Mouse (Mus musculus): Measurements from ENCODE around the gene Hcfc2. TPM values are rescaled to one million over a fixed set of nuclear protein-coding genes. Genes with fewer than 3 reads are reported as not detected.

The Hcfc2 gene
- polyA plus RNA-seq, 1 experiment from 2014 or later, result 18.9 TPM

GRCm38 (mm10) chr10:82697305-82697898 is 1.4 kb downstream of the Hcfc2 start:
- no peak overlapping the region for H3K9ac ChIP-seq (ENCODE audit: low read depth, low read length)
- H3K4me3 ChIP-seq (ENCODE audit: low read depth, low read length), result no peak overlapping the region
- ATAC-seq, result no peak
- no peaks in the 10 kb centered on the region for H3K27me3 ChIP-seq (replicated peaks; ENCODE audit: control insufficient read depth, insufficient read depth, low read length)
- WGBS, result 70% methylated on average over 3 of the region's 3 CpGs
- H3K4me2 ChIP-seq (replicated peaks; ENCODE audit: low read depth), result no peak overlapping the region
- H3K36me3 ChIP-seq (ENCODE audit: control insufficient read depth, insufficient read depth), result 0 out of 2 replicates have a peak, but pooled peaks cover 3% of the 10 kb centered on the region
- H3K27ac ChIP-seq (ENCODE audit: low read depth, low read length), result no peak overlapping the region
- H3K4me1 ChIP-seq (replicated peaks; ENCODE audit: control insufficient read depth, insufficient read depth, low read length), result 0 out of 2 replicates have a peak, but pooled peaks cover 2% of the 10 kb centered on the region
- no peaks in the 10 kb centered on the region for H3K9me3 ChIP-seq (ENCODE audit: control insufficient read depth)
- TF ChIP-seq CTCF (IDR thresholded peaks at IDR 0.05; ENCODE audit: low read depth), result no peak

GRCm38 (mm10) chr10:82698712-82699261 is 2.8 kb downstream of the Hcfc2 start:
- H3K27me3 ChIP-seq (replicated peaks; ENCODE audit: control insufficient read depth, insufficient read depth, low read length), result no peaks in the 10 kb centered on the region
- peak overlapping the region; percentile 100 for H3K4me3 ChIP-seq (ENCODE audit: low read depth, low read length)
- no peaks in the 10 kb centered on the region for H3K9me3 ChIP-seq (ENCODE audit: control insufficient read depth)
- H3K9ac ChIP-seq (ENCODE audit: low read depth, low read length), result peak overlapping the region; percentile 80
- 0 out of 2 replicates have a peak, but pooled peaks cover 2% of the 10 kb centered on the region for H3K4me1 ChIP-seq (replicated peaks; ENCODE audit: control insufficient read depth, insufficient read depth, low read length)
- under 1% methylated on average over 34 of the region's 42 CpGs for WGBS
- no peak for TF ChIP-seq CTCF (IDR thresholded peaks at IDR 0.05; ENCODE audit: low read depth)
- 0 out of 2 replicates have a peak, but pooled peaks cover 3% of the 10 kb centered on the region for H3K36me3 ChIP-seq (ENCODE audit: control insufficient read depth, insufficient read depth)
- H3K27ac ChIP-seq (ENCODE audit: low read depth, low read length), result peak overlapping the region; percentile 50
- ATAC-seq, result peak; percentile 95
- H3K4me2 ChIP-seq (replicated peaks; ENCODE audit: low read depth), result peak overlapping the region; percentile 75

GRCm38 (mm10) chr10:82699296-82699941 is 3.5 kb downstream of the Hcfc2 start:
- no peaks in the 10 kb centered on the region for H3K27me3 ChIP-seq (replicated peaks; ENCODE audit: control insufficient read depth, insufficient read depth, low read length)
- H3K4me1 ChIP-seq (replicated peaks; ENCODE audit: control insufficient read depth, insufficient read depth, low read length), result 0 out of 2 replicates have a peak, but pooled peaks cover 2% of the 10 kb centered on the region
- TF ChIP-seq CTCF (IDR thresholded peaks at IDR 0.05; ENCODE audit: low read depth), result no peak; the same call in 1 of the 2 replicates
- H3K27ac ChIP-seq (ENCODE audit: low read depth, low read length), result peak overlapping the region; percentile 50
- H3K36me3 ChIP-seq (ENCODE audit: control insufficient read depth, insufficient read depth), result 0 out of 2 replicates have a peak, but pooled peaks cover 3% of the 10 kb centered on the region
- no peaks in the 10 kb centered on the region for H3K9me3 ChIP-seq (ENCODE audit: control insufficient read depth)
- peak overlapping the region; percentile 100 for H3K4me3 ChIP-seq (ENCODE audit: low read depth, low read length)
- H3K4me2 ChIP-seq (replicated peaks; ENCODE audit: low read depth), result peak overlapping the region; percentile 75
- peak; percentile 62 for ATAC-seq
- WGBS, result under 1% methylated on average over 58 of the region's 59 CpGs
- peak overlapping the region; percentile 80 for H3K9ac ChIP-seq (ENCODE audit: low read depth, low read length)

GRCm38 (mm10) chr10:82741354-82741753 is 45.4 kb downstream of the Hcfc2 start:
- H3K4me1 ChIP-seq (replicated peaks; ENCODE audit: control insufficient read depth, insufficient read depth, low read length), result no peaks in the 10 kb centered on the region
- H3K27ac ChIP-seq (ENCODE audit: low read depth, low read length), result no peak overlapping the region
- peaks cover 51% of the 10 kb centered on the region for H3K36me3 ChIP-seq (ENCODE audit: control insufficient read depth, insufficient read depth)
- no peaks in the 10 kb centered on the region for H3K9me3 ChIP-seq (ENCODE audit: control insufficient read depth)
- no peak for TF ChIP-seq CTCF (IDR thresholded peaks at IDR 0.05; ENCODE audit: low read depth)
- WGBS, result 87% methylated on average over 8 of the region's 8 CpGs
- H3K4me2 ChIP-seq (replicated peaks; ENCODE audit: low read depth), result no peak overlapping the region
- H3K9ac ChIP-seq (ENCODE audit: low read depth, low read length), result no peak overlapping the region
- no peak overlapping the region for H3K4me3 ChIP-seq (ENCODE audit: low read depth, low read length)
- ATAC-seq, result no peak
- no peaks in the 10 kb centered on the region for H3K27me3 ChIP-seq (replicated peaks; ENCODE audit: control insufficient read depth, insufficient read depth, low read length)

GRCm38 (mm10) chr10:82741876-82742275 is 45.9 kb downstream of the Hcfc2 start:
- no peaks in the 10 kb centered on the region for H3K4me1 ChIP-seq (replicated peaks; ENCODE audit: control insufficient read depth, insufficient read depth, low read length)
- H3K27me3 ChIP-seq (replicated peaks; ENCODE audit: control insufficient read depth, insufficient read depth, low read length), result no peaks in the 10 kb centered on the region
- H3K4me3 ChIP-seq (ENCODE audit: low read depth, low read length), result no peak overlapping the region
- no peak for ATAC-seq
- no peak for TF ChIP-seq CTCF (IDR thresholded peaks at IDR 0.05; ENCODE audit: low read depth)
- no peak overlapping the region for H3K9ac ChIP-seq (ENCODE audit: low read depth, low read length)
- H3K36me3 ChIP-seq (ENCODE audit: control insufficient read depth, insufficient read depth), result peaks cover 54% of the 10 kb centered on the region
- H3K27ac ChIP-seq (ENCODE audit: low read depth, low read length), result no peak overlapping the region
- no peak overlapping the region for H3K4me2 ChIP-seq (replicated peaks; ENCODE audit: low read depth)
- 79% methylated on average over 4 of the region's 4 CpGs for WGBS
- H3K9me3 ChIP-seq (ENCODE audit: control insufficient read depth), result no peaks in the 10 kb centered on the region

- no peak for TF ChIP-seq CTCF (IDR thresholded peaks at IDR 0.05; ENCODE audit: low read depth)
- no peak overlapping the region for H3K27ac ChIP-seq (ENCODE audit: low read depth, low read length)
- H3K4me3 ChIP-seq (ENCODE audit: low read depth, low read length), result no peak overlapping the region
- 93% methylated on average over 1 of the region's 1 CpGs for WGBS
- no peak for ATAC-seq
- H3K9me3 ChIP-seq (ENCODE audit: control insufficient read depth), result no peaks in the 10 kb centered on the region
- H3K9ac ChIP-seq (ENCODE audit: low read depth, low read length), result no peak overlapping the region
- peaks cover 57% of the 10 kb centered on the region for H3K36me3 ChIP-seq (ENCODE audit: control insufficient read depth, insufficient read depth)
- no peak overlapping the region for H3K4me2 ChIP-seq (replicated peaks; ENCODE audit: low read depth)
- H3K4me1 ChIP-seq (replicated peaks; ENCODE audit: control insufficient read depth, insufficient read depth, low read length), result no peaks in the 10 kb centered on the region
- no peaks in the 10 kb centered on the region for H3K27me3 ChIP-seq (replicated peaks; ENCODE audit: control insufficient read depth, insufficient read depth, low read length)
Measured at GRCm38 (mm10) chr10:82742578-82742977, 46.6 kb downstream of the Hcfc2 start.

Data from intestine, postnatal 0 days (tissue).